Mouse (Mus musculus): Measurements from ENCODE around the gene Sycn.

The Sycn gene

GRCm38 (mm10) chr7:28586663-28587411, 46.2 kb downstream of the Sycn start:
- DNase-seq (ENCODE audit: low spot score) = no peak

- DNase-seq (ENCODE audit: low spot score) = no peak
Measured at GRCm38 (mm10) chr7:28587644-28588043, 47.0 kb downstream of the Sycn start.

Data from layer of hippocampus, adult 11-12 months (tissue).